Mouse (Mus musculus): ENCODE data around the gene Mipep. TPM values are rescaled to one million over a fixed set of nuclear protein-coding genes. Genes with fewer than 3 reads are reported as not detected.
A peak's percentile ranks its signal among the peaks of the same experiment; 100 is the strongest.

Gene Mipep
- total RNA-seq, 2 experiments from 2014 or later: 24.9 to 25.3 TPM

DNA sequence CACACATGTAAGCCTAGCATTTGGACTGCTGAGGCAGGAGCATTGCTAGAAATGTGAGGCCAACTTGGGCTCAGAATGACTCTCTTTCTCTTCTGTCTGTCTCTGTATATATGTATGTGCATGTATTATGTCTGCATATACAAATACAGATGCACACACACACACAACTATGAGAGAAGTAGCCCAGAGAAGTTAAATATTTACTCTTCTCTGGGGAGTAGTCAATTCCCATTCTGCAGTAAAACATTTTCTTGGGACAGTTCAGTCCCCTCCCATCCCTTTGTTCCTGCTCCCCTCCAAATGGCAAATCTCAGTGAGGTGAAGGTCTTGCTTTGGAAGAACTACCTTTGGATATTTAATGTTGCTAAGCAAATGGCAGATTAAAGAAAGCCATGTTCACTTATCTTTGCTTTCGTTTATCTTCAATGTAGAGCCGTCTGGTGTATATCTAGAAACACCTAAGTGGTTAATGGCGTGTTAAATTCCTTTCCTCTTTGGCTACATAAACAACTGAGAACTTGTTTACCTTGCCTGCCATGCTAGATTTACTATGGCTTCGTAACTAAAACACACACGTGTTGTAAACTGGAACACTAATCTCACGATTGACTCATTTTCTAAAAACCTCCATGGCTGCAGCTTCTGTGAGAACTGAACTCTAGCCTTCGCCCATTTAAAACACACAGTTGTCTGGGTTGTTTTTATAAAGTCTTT, 72.0 kb downstream of the Mipep start:
- intact Hi-C loops (cut with DNase I): no loop called here

DNA sequence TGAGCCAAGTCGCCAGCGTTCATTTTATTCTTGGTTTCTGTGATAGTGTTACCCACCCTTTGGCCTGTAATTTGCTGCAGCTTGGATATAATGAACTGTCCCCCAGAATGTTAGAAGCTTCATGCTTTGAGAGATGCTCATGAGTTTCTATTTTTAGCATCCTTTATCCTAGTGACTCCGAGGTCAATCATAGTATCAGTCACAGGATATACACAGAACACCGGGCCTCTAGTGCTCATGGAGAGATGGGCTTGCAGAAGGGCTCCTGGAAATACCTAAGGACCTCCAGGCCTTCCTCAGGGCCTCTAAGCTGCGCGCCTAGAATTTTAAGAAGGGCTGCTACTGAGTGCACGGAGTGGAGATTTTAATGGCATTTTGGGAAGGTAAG, 72.5 kb downstream of the Mipep start:
- no peak for DNase-seq (ENCODE audit: extremely low spot score in 1 of 2, low spot score in 2 of 2)
- Histone ChIP-seq H3K27ac (no peak overlapping the region), H3K4me3 (no peak overlapping the region)
- no peak for TF ChIP-seq CTCF (IDR thresholded peaks at IDR 0.05)
- intact Hi-C loops (cut with DNase I): no loop called here

More for the DNA sequence above, 72.0 kb downstream of the Mipep start:
- DNase-seq (ENCODE audit: extremely low spot score in 1 of 2, low spot score in 2 of 2): no peak
- Histone ChIP-seq H3K27ac (no peak overlapping the region), H3K4me3 (no peak overlapping the region)
- no peak for TF ChIP-seq CTCF (IDR thresholded peaks at IDR 0.05)

DNA sequence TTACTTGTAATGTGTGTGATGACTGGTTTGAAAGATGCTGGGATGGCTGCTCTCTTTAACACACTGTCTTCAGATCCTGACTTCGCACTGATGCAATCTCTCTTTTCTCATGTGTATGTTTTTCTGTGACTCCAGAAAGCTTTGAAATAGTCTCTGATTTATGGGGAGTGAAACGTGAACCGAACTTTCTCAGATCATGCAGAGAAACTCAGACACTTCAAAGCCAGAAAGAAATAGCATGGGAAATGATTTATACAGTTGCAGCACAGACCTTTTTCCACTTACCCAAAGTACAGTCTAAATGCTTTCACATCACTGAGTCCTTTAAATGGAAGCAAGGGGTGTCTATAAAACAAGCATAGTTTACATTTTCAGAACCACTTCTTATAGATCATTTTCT, 79.0 kb downstream of the Mipep start:
- DNase-seq (ENCODE audit: extremely low spot score in 1 of 2, low spot score in 2 of 2): no peak
- H3K4me3 ChIP-seq: no peak overlapping the region
- H3K27ac ChIP-seq: no peak overlapping the region
- intact Hi-C loops (cut with DNase I): no loop called here
- no peak for TF ChIP-seq CTCF (IDR thresholded peaks at IDR 0.05)

DNA sequence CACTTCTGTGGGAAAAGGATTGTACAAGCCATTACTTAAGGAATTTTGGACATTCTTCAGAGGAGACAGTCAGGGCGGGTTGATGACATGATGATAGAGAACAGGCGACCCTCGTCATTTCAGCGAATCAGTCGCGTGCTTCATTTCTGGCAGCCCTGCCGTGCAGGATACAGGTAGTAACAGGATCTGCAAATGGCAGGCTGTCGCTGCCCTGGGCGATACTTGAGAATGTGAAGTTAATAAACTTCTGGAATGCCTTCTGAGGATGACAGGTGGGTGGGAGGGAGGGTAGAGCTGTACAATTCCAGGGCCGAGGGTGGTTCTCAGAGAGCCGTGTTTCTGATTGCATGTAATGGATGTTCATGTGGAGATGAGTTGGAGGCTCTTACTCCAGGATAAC, 82.0 kb downstream of the Mipep start:
- no peak overlapping the region for H3K27ac ChIP-seq
- intact Hi-C loops (cut with DNase I): no loop called here
- TF ChIP-seq CTCF (IDR thresholded peaks at IDR 0.05): no peak

DNA sequence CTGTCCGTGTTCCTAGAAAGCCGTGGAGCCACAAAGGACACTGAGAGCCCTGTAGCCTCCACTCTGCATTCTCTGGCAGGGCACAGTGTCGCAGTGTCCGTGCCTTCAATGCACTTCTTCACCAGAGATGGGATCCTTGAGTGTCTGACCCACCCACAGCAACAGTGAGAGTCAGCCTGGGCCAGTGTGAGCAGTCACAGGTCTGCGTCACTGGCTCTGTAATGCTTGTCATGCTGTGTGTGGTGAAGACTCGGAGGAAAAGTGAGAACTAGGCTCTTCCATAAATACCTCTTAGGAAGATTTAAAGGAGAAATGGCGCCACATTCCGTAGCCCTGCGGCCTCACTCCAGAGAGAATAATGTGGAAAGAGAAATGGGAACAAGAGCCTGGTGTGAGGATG, 84.0 kb downstream of the Mipep start:
- TF ChIP-seq CTCF (IDR thresholded peaks at IDR 0.05): no peak
- intact Hi-C loops (cut with DNase I): no loop called here
- H3K27ac ChIP-seq: no peak overlapping the region
- DNase-seq (ENCODE audit: extremely low spot score in 1 of 2, low spot score in 2 of 2): no peak
- no peak overlapping the region for H3K4me3 ChIP-seq

More for the DNA sequence above, 82.0 kb downstream of the Mipep start:
- no peak overlapping the region for H3K4me3 ChIP-seq
- DNase-seq (ENCODE audit: extremely low spot score in 1 of 2, low spot score in 2 of 2): no peak

DNA sequence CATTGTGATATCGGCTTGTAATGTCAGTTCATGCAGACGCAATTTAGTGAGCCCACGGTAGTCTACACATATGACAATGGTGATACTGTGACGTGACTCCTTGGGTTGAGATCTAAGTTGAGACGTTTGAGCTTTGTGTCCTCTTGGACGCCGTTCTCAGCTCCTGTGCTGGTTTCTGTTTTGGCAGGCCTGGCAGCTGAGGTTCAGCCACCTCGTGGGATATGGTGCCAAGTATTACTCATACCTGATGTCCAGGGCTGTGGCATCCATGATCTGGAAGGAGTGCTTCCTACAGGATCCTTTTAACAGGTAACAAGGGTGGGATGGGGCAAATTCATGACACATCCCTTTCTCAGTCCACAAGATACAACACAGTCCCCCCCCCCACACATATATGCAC, 87.5 kb downstream of the Mipep start:
- intact Hi-C loops (cut with DNase I): no loop called here
- no peak for TF ChIP-seq CTCF (IDR thresholded peaks at IDR 0.05)
- no peak overlapping the region for H3K27ac ChIP-seq
- no peak overlapping the region for H3K4me3 ChIP-seq
- no peak for DNase-seq (ENCODE audit: extremely low spot score in 1 of 2, low spot score in 2 of 2)

DNA sequence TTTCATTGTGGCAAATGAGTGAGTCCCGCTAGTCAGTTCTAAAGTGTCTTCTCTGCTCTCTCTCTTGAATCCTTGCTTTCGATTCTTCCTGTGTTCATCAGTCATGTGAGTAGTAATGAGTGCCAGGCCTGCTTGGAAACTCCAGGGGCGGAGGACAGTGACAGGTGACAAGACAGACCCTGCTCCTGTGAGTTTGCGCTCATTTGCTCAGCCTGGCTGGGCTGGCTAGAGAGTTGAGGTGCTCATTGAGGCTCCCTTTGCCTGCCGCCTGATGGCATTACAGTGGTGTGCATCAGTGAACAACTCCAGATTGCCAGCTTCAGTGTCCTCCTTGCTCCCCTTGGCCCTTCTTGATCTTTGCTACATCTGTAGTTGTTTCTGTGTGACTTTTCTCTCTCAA, 97.7 kb downstream of the Mipep start:
- Histone ChIP-seq H3K4me3 (no peak overlapping the region), H3K27ac (no peak overlapping the region)
- intact Hi-C loops (cut with DNase I): no loop called here

DNA sequence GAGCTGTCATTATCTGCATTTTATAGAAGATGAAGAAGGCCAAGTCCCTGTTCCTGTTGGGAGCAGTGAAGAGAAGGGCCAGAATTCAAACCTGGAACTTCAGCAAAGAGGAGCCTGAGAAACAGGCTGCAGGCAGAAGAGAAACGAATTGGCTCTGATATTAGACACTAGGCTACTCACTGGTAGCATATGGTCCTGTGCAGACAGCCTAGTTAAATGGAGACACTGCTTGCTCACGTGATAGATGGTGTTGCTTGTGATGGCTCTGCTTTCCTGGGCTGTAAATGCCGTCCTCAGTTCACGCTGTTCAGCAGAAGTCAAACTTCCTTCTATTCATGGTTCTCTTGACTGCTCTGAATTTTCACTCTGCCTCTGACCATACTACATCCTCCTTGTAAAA, 98.3 kb downstream of the Mipep start:
- intact Hi-C loops (cut with DNase I): no loop called here

More for the DNA sequence above, 97.7 kb downstream of the Mipep start:
- DNase-seq (ENCODE audit: extremely low spot score in 1 of 2, low spot score in 2 of 2): no peak
- TF ChIP-seq CTCF (IDR thresholded peaks at IDR 0.05): no peak

DNA sequence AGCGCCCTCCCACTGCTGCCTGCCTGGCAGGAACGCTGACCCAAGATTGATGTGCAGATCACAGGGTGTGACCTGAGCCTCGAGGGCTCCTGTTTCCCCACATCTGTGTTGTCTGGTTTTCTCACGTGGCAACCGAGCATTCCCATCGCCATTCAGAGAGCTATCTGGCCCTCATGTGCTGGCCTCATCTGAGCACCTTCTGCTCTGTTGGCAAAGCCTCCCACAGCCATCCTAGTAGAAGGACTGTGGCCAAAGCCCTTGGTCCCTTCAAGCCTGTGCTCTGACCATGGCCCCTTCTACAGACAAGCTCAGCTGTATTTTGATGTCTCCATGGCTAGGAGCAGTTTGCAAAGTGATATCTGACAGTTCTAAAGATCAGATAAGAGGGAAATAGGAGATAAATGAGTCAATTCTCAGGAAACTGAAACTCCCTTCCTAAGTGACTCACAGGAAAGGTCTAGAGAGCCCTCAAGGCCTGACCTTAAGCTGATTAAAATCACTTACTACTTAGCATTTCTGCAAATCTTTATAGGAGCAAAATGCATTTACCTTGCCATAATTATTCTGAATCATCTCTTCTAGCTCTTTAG, 101.1 kb downstream of the Mipep start:
- intact Hi-C loops (cut with DNase I): no loop called here
- no peak overlapping the region for H3K27ac ChIP-seq
- no peak for TF ChIP-seq CTCF (IDR thresholded peaks at IDR 0.05)
- no peak for DNase-seq (ENCODE audit: extremely low spot score in 1 of 2, low spot score in 2 of 2)
- no peak overlapping the region for H3K4me3 ChIP-seq

More for the DNA sequence above, 98.3 kb downstream of the Mipep start:
- Histone ChIP-seq H3K27ac (no peak overlapping the region), H3K4me3 (no peak overlapping the region)
- DNase-seq (ENCODE audit: extremely low spot score in 1 of 2, low spot score in 2 of 2): no peak
- no peak for TF ChIP-seq CTCF (IDR thresholded peaks at IDR 0.05)

DNA sequence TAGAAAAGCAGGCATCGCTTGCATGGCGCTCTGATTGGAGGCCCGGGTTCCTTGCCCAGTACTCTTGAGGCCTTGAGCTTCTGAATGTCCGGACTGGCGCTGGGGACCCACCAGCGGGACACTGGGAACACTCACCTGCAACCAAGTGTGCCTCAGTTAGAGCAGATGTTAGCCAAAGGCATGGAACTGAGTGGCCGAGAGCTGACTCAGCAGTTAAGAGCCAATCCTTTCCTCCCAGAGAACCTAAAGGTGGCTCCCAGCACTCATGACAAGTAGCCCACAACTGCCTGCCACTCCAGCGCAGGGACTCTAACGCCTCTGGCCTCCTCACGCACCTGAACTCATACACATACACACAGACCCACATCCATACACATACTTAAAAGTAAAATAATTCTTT, 109.5 kb downstream of the Mipep start:
- no peak for DNase-seq (ENCODE audit: extremely low spot score in 1 of 2, low spot score in 2 of 2)
- no peak for TF ChIP-seq CTCF (IDR thresholded peaks at IDR 0.05)
- Histone ChIP-seq H3K4me3 (no peak overlapping the region), H3K27ac (no peak overlapping the region)
- intact Hi-C loops (cut with DNase I): loop anchor here (5.0 kb wide), 1 partner anchor 193 kb away; no protein-coding TSS in a partner anchor

DNA sequence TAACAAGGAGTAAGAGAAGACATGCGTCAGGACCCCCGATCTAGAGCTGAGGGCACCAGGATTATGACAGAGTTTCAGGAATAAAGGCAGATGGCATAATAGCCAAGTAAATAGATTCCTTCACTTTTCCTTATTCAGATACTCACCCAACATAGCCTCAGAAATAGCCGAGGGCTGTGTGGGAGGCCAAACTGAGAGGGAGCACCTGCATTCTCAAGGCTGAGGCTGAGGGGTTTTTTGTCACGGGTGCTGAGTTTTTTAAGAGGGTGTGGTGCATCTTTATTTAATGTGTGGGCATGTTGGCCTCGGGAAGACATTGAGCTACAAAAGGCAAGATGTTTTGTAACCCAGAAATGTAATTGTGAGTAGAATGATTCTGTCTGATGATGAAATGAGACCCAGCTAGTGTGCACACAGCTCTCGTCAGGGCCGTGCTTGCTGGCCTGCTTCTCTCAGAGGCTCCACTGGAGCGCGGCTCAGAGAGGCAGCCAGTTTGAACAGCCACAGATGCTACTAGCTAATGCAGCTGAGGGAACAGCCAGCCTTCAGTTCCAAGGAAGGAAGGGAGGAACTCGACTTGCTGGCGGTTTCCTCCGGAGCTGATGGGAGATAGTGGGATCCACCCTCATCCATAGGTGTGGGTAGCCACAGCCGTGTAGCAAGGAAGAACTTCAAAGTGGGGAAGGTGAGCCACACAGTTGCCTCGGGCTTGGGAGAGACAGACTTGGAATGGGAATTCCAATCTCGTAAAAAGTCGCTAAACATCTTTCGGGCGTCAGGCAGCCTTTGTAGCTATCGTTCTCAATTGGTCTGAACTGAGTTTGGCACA, 111.0 kb downstream of the Mipep start:
- intact Hi-C loops (cut with DNase I): no loop called here

DNA sequence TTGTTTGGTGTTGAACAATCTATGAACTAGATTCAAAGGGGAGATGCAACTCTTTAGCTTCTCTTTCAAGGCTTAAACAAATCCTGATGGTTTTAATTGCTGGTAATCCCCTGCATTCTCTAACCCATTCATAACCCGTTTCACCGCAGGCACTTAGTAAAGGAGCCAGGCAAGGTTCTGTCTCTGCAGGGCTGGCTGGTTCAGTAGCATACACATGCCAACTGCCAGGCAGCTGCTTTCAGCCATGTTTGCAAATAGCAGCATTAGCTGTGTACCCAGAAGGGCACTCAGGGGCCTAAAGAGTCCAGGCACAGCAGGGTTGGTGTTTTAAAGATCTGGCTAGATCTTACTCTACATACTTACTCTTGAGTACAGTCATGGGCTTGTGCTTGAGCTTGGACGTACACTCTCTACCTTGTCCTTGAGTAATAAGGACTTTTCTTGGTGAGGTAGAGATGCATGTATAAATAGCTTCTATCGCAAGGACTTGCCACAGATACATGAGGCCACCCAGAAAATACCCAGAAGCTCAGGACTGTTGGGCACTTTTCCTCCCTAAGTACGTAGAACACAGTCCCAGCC, 113.8 kb downstream of the Mipep start:
- TF ChIP-seq CTCF (IDR thresholded peaks at IDR 0.05): no peak
- no peak for DNase-seq (ENCODE audit: extremely low spot score in 1 of 2, low spot score in 2 of 2)
- Histone ChIP-seq H3K4me3 (no peak overlapping the region), H3K27ac (no peak overlapping the region)
- intact Hi-C loops (cut with DNase I): no loop called here

More for the DNA sequence above, 111.0 kb downstream of the Mipep start:
- peak; percentile 22 to 43 for DNase-seq (ENCODE audit: extremely low spot score in 1 of 2, low spot score in 2 of 2)
- TF ChIP-seq CTCF (IDR thresholded peaks at IDR 0.05): no peak
- H3K27ac ChIP-seq: peak overlapping the region; percentile 71; the same call in 1 of the 2 replicates
- H3K4me3 ChIP-seq: no peak overlapping the region
